Mouse (Mus musculus): ENCODE measurements around the gene Otud5.

- TF ChIP-seq ZC3H11A (IDR thresholded peaks at IDR 0.05; ENCODE audit: borderline replicate concordance, low read depth, low read length): no peak
- no peak for TF ChIP-seq MAFK (IDR thresholded peaks at IDR 0.05; ENCODE audit: insufficient read depth, low read depth, low read length)
Observed at GRCm38 (mm10) chrX:7878495-7878894, 37.3 kb downstream of the Otud5 start.
